Mouse (Mus musculus) liver, embryonic 14.5 days (tissue): ENCODE data around the gene Casd1.

Experiments used
- CTCF ChIP-seq: IDR thresholded peaks from 2 replicates; pipeline ENCODE4 v1.5.1; 2016; ENCODE audit warnings: antibody characterized with exemption, low read depth, control low read depth
- EP300 ChIP-seq: IDR thresholded peaks from 2 replicates; pipeline ENCODE4 v1.6.1; 2016; ENCODE audit warnings: antibody characterized with exemption, low read depth

DNA sequence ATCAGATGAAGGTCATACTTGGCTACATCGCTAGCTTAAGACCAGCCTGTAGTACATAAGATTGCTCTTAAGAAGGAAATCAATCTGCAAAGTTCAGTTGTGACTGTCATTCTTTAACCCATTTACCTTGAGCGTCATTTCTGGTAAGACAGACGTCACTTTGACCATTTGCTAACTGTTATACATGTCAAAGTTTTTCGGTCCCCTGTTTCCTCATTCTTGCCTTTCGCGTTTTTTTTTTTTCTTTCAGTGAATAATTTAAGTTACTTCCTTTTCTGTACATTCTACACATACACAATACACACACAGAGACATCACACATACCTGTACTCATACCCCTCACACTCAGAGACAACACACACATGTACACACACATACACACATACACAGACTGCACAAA is 64.5 kb downstream of the Casd1 start:
- TF ChIP-seq CTCF (no peak), EP300 (no peak)
